ENCODE assay signal across 21 mouse cellular contexts in the genomic region with DNA sequence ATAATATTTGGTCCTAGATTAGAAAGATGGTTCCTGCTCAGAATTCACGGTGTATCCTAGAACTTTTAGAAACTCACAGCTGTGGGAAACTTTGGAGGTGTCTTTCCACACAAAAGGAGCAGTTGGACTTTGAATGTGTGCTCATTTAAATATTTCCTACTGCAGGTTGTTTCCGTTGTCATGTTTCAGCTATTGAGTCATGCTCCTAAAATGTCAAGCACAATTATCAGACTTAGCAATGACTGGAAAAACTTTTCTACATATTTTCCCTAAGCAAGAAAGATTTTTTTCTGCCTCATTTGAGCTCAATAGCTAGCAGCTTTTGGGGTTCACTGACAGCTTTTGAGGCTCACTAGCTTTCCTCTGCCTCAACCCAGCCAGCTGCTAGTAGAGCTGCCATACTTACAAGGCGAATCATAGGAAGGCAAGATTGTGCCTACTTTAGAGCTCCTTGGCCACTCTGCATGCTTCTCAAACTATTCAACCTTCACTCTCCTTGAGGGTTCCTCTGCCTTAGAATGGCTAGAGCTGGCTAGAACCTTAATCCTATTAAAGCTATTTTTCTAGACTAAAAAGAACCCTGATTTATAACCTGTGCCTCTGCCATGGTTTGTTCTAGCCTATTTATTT.
"Had no signal": no experiment of that assay in that cellular context is flagged by ENCODE, and none has a peak within 500 bp of the region (broad histone marks: within the 10 kb centered on the region; RNA-seq: fewer than 3 reads in every experiment).

No protein-coding gene starts in this region.

- H3K4me1 ChIP-seq: limb, embryonic 10.5 days; limb, embryonic 13.5 days; liver, embryonic 13.5 days; midbrain, embryonic 10.5 days; midbrain, embryonic 13.5 days; neural tube, embryonic 13.5 days had no signal

- H3K27ac ChIP-seq: kidney, postnatal 0 days; layer of hippocampus, adult 2 months; limb, embryonic 10.5 days; limb, embryonic 13.5 days; liver, embryonic 13.5 days; macrophage; midbrain, embryonic 10.5 days; midbrain, embryonic 13.5 days; neural tube, embryonic 13.5 days; stomach, postnatal 0 days had no signal

- H3K9me3 ChIP-seq: limb, embryonic 10.5 days; liver, embryonic 13.5 days; midbrain, embryonic 10.5 days; midbrain, embryonic 13.5 days; neural tube, embryonic 13.5 days had no signal

- H3K9ac ChIP-seq: limb, embryonic 13.5 days; liver, embryonic 13.5 days; midbrain, embryonic 13.5 days; neural tube, embryonic 13.5 days had no signal

- ATAC-seq: midbrain, embryonic 13.5 days; midbrain, embryonic 16.5 days had no signal

- H3K4me2 ChIP-seq: limb, embryonic 13.5 days; liver, embryonic 13.5 days; midbrain, embryonic 13.5 days; neural tube, embryonic 13.5 days had no signal

- H3K4me3 ChIP-seq: layer of hippocampus, adult 2 months; limb, embryonic 10.5 days; limb, embryonic 13.5 days; liver, embryonic 13.5 days; midbrain, embryonic 10.5 days; midbrain, embryonic 13.5 days; myocyte; neural tube, embryonic 13.5 days had no signal

- DNase-seq: kidney, adult 2 months; kidney, postnatal 25 days; layer of hippocampus, adult 9-11 months; liver; liver, embryonic 13.5 days; lung, adult 2 months; right cerebral cortex, adult 18-20 months; right cerebral cortex, postnatal 14 days; right cerebral cortex, postnatal 4 days; thymus, postnatal 25 days had no signal

- H3K27me3 ChIP-seq: limb, embryonic 13.5 days; liver, embryonic 13.5 days; midbrain, embryonic 13.5 days; neural tube, embryonic 13.5 days had no signal

- H3K36me3 ChIP-seq: limb, embryonic 10.5 days; limb, embryonic 13.5 days; liver, embryonic 13.5 days; midbrain, embryonic 10.5 days; midbrain, embryonic 13.5 days; neural tube, embryonic 13.5 days had no signal
